Mouse (Mus musculus) gonadal fat pad, adult 2 months (tissue): Measurements from ENCODE around the gene Tspan9. TPM values are rescaled to one million over a fixed set of nuclear protein-coding genes. Genes with fewer than 3 reads are reported as not detected.

Experiments
- DNase-seq: peaks from one replicate; pipeline ENCODE4 v3.0.0-alpha.2; 2012; ENCODE audit warnings: low read depth
- polyA plus RNA-seq: library from polyadenylated mRNA; depleted of rRNA; stranded (reverse); fragments of >200 nt; gene quantifications from 2 replicates; pipeline ENCODE4 v1.2.3, GENCODE M21; 2012; rRNA removed

The Tspan9 gene
- polyA plus RNA-seq, 1 experiment = 91.2 TPM

- no peak for DNase-seq
Measured at GRCm38 (mm10) chr6:127924750-127925149, 218.6 kb downstream of the Tspan9 start.

DNA sequence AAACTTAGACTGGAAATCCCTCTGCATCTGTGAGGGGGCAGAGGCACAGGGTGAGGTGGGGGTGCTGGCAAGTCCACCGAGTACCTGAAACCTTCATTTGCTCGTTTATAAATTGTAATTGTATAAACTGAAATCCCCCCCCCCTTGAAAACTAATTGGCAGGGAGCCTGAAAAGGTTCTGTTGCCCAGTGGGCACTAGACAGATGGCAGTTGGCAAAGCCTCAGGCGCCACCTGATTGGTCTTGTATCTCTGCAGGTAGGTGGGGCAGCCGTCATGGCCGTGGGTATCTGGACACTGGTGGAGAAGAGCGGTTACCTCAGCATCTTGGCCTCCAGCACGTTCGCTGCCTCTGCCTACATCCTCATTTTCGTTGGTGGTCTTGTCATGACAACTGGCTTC, 220.1 kb downstream of the Tspan9 start:
- no peak for DNase-seq

GRCm38 (mm10) chr6:127921996-127922395, 221.4 kb downstream of the Tspan9 start:
- DNase-seq = no peak

- DNase-seq = peak; percentile 17
Measured at GRCm38 (mm10) chr6:127920652-127921051, 222.7 kb downstream of the Tspan9 start.

- DNase-seq = no peak
Measured at GRCm38 (mm10) chr6:127919491-127919890, 223.9 kb downstream of the Tspan9 start.

DNA sequence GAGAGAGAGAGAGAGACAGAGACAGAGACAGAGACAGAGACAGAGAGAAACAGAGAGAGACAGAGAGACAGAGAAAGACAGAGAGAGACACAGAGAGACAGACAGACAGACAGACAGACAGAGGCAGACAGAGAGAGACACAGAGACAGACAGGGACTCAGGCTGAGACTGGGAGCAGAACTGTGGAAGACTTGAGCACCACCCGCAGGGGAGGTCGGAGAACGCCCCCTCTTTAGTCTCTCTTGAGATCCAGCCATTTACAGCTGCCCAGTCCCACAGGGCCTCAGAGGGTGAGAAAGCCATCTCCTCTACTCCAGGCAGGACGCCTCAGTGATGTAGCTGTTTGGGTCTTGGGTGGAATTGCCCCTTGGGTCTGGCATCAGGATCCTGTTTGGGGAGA, 225.7 kb downstream of the Tspan9 start:
- DNase-seq = no peak

- no peak for DNase-seq
Measured at GRCm38 (mm10) chr6:127916993-127917392, 226.4 kb downstream of the Tspan9 start.

- DNase-seq = no peak
Measured at GRCm38 (mm10) chr6:127912938-127913337, 230.5 kb downstream of the Tspan9 start.

DNA sequence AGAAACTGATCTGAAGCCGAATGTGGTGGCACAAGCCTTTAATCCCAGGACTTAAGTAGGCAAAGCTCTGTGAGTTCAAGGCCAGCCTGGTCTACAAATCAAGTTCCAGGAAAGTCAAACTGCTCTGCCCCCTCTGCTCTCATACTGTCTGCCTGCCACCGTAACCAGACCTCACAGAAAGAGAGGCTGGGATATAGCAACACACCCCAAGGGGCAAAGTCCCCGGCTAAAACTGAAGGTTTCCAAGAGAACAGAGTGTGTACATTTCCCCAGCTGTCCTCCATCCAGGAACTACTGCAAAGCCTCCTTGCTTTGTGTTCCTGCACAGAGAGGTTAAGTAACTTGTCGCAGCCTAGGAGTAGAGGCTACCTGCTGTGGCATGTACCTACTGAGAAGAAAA, 231.7 kb downstream of the Tspan9 start:
- no peak for DNase-seq

Other genes starting within 250 kb of the Tspan9 start
- 1.8 and 2.0 TPM in 2 replicates for gene Tead4, start 157.2 kb upstream of the Tspan9 start, polyA plus RNA-seq
- 15.5 and 18.7 TPM in 2 replicates for gene Tulp3, start 212.3 kb upstream of the Tspan9 start, polyA plus RNA-seq
- gene Rhno1, start 219.3 kb upstream of the Tspan9 start, polyA plus RNA-seq = 6.7 and 10.2 TPM in 2 replicates
- 3.0 and 4.5 TPM in 2 replicates for gene Foxm1, start 219.4 kb upstream of the Tspan9 start, polyA plus RNA-seq
- 0.18 and 0.20 TPM in 2 replicates for gene Tex52, start 231.9 kb upstream of the Tspan9 start, polyA plus RNA-seq
- gene Gm44596, start 231.9 kb upstream of the Tspan9 start, polyA plus RNA-seq = not detected in 2 replicates